Comparison of ENCODE assay signal across 19 mouse cellular contexts in the genomic region with DNA sequence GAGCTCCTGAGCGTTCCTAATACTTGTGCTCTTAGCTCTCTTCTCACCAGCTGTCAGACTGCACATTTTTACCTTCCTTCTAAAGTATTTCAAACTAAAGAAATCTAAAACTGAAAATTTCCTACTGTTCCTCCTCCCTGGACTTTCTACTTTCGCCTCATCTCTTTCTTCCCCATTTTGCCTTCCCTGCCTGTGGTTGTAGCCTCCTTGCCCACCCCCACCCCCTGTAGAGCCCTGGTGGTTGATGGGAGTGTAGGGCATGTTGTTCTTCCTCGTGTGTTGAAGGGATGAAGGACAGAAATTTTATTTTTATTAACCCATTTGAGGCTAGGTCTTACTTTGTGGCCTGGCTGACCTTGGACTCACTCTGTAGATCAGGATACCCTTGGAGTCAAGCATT.
"Had no signal": no experiment of that assay in that cellular context is flagged by ENCODE, and none has a peak within 500 bp of the region (broad histone marks: within the 10 kb centered on the region; RNA-seq: fewer than 3 reads in every experiment).

No protein-coding gene starts in this region.

- DNase-seq: lung, adult 18-20 months; lung, embryonic 14.5 days; lung, postnatal 10 days; lung, postnatal 4 days; midbrain, embryonic 14.5 days; retina, postnatal 1 day; right cerebral cortex, adult 18-20 months; right cerebral cortex, postnatal 25 days; right cerebral cortex, postnatal 4 days; spleen, adult 18-20 months; thymus, adult 18-20 months; thymus, postnatal 14 days; thymus, postnatal 36 days had no signal

- H3K9ac ChIP-seq: lung, embryonic 14.5 days; midbrain, embryonic 12.5 days; neural tube, embryonic 13.5 days; neural tube, embryonic 15.5 days had no signal

- H3K9me3 ChIP-seq: midbrain, embryonic 10.5 days; midbrain, embryonic 12.5 days; neural tube, embryonic 13.5 days; neural tube, embryonic 15.5 days had no signal

- H3K27me3 ChIP-seq: midbrain, embryonic 12.5 days; neural tube, embryonic 13.5 days; neural tube, embryonic 15.5 days had no signal

- H3K27ac ChIP-seq: midbrain, embryonic 10.5 days; midbrain, embryonic 12.5 days; neural tube, embryonic 13.5 days; neural tube, embryonic 15.5 days had no signal

- H3K4me1 ChIP-seq: midbrain, embryonic 10.5 days; midbrain, embryonic 12.5 days; neural tube, embryonic 13.5 days; neural tube, embryonic 15.5 days had no signal

- H3K4me3 ChIP-seq: midbrain, embryonic 10.5 days; midbrain, embryonic 12.5 days; myocyte; neural tube, embryonic 13.5 days; neural tube, embryonic 15.5 days had no signal

- H3K4me2 ChIP-seq: lung, embryonic 14.5 days; midbrain, embryonic 12.5 days; neural tube, embryonic 13.5 days; neural tube, embryonic 15.5 days had no signal

- ATAC-seq: midbrain, embryonic 16.5 days had no signal
